Mouse (Mus musculus) heart, postnatal 0 days (tissue): Measurements from ENCODE around the gene Prr5l.

Experiments
- CTCF ChIP-seq: IDR thresholded peaks from 2 replicates; pipeline ENCODE4 v1.5.1; 2016; ENCODE audit warnings: antibody characterized with exemption, control low read depth, low read depth
- EP300 ChIP-seq: IDR thresholded peaks from 2 replicates; pipeline ENCODE4 v1.6.1; 2016; ENCODE audit warnings: antibody characterized with exemption, low read depth

DNA sequence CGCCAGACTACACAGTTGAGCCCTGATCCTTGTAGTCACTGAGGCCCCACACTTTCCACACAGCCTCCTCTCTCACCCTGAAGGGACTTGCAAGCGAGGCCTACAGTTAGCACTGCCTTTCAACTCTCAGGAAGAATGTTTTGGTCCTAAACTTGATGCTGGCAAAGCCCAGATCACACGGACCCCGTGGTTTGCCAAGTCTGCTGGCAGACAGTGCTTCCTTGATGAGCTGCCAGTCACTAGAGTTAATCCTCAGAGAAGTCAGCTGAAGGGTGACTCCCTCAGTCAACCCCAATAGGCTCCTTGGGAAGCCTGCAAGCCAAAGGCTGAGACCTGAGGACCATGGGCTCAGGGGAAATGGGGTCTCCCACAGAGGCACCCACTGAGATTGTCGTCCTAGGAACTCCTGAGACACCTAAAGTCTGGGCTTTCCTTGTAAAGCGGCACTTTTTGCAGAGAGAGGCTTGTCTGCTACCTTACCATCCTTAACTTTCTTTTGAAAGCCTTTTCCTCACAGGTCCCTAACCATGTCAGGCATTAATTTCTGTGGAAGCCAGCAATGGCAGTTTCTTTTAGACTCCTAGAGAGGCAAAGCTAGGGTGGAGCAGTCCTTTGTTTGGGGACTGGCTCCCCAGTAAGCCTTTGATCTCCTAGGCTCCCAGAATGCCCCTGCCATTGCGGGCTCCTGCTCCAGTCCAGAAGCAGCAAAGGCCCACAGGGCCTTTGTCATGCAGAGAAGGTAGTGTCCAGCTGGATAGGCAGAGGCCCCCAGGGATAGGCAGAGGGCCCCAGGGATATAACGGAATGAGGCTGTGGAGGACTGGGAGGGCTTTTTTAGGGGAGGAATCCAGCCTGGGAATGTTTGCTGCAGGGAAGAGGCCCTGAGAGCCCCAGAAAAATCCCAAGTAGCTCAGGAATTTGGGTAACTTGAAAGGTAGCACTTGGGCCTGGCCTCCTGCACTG, 160.2 kb downstream of the Prr5l start:
- no peak for TF ChIP-seq CTCF
- no peak for TF ChIP-seq EP300
